Mouse (Mus musculus) forebrain, embryonic 11.5 days (tissue): ENCODE data around the gene Cd300lg. TPM values are rescaled to one million over a fixed set of nuclear protein-coding genes. Genes with fewer than 3 reads are reported as not detected.

Experiments
- ATAC-seq: fragments of 200-750 bp; cut with Nextera tagmentation; replicated peaks from 2 replicates; pipeline ENCODE4 v1.8.0; 2017; ENCODE audit warnings: moderate TSS enrichment; ENCODE audit not compliant: low FRiP score
- DNase-seq: peaks from one replicate; pipeline ENCODE4 v3.0.0-alpha.2; 2017; ENCODE audit warnings: low spot score
- H3K27ac ChIP-seq: fragments of 300-500 bp; sonication (generic); 2 replicates; pipeline ENCODE4 v1.5.1; 2014; ENCODE audit warnings: low read depth, low read length
- H3K27me3 ChIP-seq: fragments of 300-500 bp; sonication (generic); 2 replicates; pipeline ENCODE4 v1.6.1; 2014; ENCODE audit warnings: mild to moderate bottlenecking, low read length, mixed read lengths; ENCODE audit not compliant: control insufficient read depth, insufficient read depth
- H3K36me3 ChIP-seq: fragments of 300-500 bp; sonication (generic); 2 replicates; pipeline ENCODE4 v1.6.1; 2014; ENCODE audit warnings: mild to moderate bottlenecking, low read length, moderate library complexity, mixed read lengths; ENCODE audit not compliant: control insufficient read depth, insufficient read depth
- H3K4me1 ChIP-seq: fragments of 300-500 bp; sonication (generic); replicated peaks from 2 replicates; pipeline ENCODE4 v1.6.1; 2014; ENCODE audit warnings: low read length, mixed read lengths; ENCODE audit not compliant: control insufficient read depth, insufficient read depth
- H3K4me2 ChIP-seq: fragments of 300-500 bp; sonication (generic); 2 replicates; pipeline ENCODE4 v1.6.1; 2014; ENCODE audit warnings: low read depth, mild to moderate bottlenecking, low read length, moderate library complexity, mixed read lengths; ENCODE audit not compliant: severe bottlenecking
- H3K4me3 ChIP-seq: fragments of 300-500 bp; sonication (generic); 2 replicates; pipeline ENCODE4 v1.5.1; 2014; ENCODE audit warnings: low read depth, low read length
- H3K9ac ChIP-seq: fragments of 300-500 bp; sonication (generic); 2 replicates; pipeline ENCODE4 v1.6.1; 2014; ENCODE audit warnings: low read length
- H3K9me3 ChIP-seq: fragments of 300-500 bp; sonication (generic); 2 replicates; pipeline ENCODE4 v1.6.1; 2016; ENCODE audit warnings: low read length, mixed read lengths; ENCODE audit not compliant: control insufficient read depth
- WGBS: fragments of 180-500 bp; shearing (Covaris S2); extraction: QIAGEN DNeasy Blood & Tissue Kit; methylation state at CpG from one replicate; pipeline ENCODE4 v1.1.7; 2014; 5-methylcytosine and 5-hydroxymethylcytosine counted together
- polyA plus RNA-seq: library from polyadenylated mRNA; unstranded; fragments of >200 nt; fragmentation: Nextera tagmentation; extraction: Ambion mirVana; gene quantifications from 2 replicates; pipeline ENCODE4 v1.2.1, GENCODE M21; 2014

Gene Cd300lg
- polyA plus RNA-seq, 1 experiment from 2014 or later, result 0.20 TPM

GRCm38 (mm10) chr11:102039487-102040137 is 1.7 kb upstream of the Cd300lg start:
- ATAC-seq (no peak), DNase-seq (no peak)
- no peaks in the 10 kb centered on the region for H3K27me3 ChIP-seq
- H3K9ac ChIP-seq, result no peak overlapping the region
- H3K36me3 ChIP-seq, result no peaks in the 10 kb centered on the region
- H3K9me3 ChIP-seq, result no peaks in the 10 kb centered on the region
- H3K27ac ChIP-seq, result no peak overlapping the region
- WGBS, result 68% methylated on average over 13 of the region's 13 CpGs
- no peak overlapping the region for H3K4me3 ChIP-seq
- no peaks in the 10 kb centered on the region for H3K4me1 ChIP-seq
- no peak overlapping the region for H3K4me2 ChIP-seq

GRCm38 (mm10) chr11:102040138-102040524 is 1.2 kb upstream of the Cd300lg start:
- H3K4me2 ChIP-seq, result no peak overlapping the region

GRCm38 (mm10) chr11:102040646-102041045 is 663 bp upstream of the Cd300lg start:
- Histone ChIP-seq H3K4me1 (no peaks in the 10 kb centered on the region), H3K4me3 (no peak overlapping the region), H3K9ac (no peak overlapping the region), H3K9me3 (peaks cover 4% of the 10 kb centered on the region), H3K27ac (no peak overlapping the region), H3K4me2 (no peak overlapping the region), H3K27me3 (no peaks in the 10 kb centered on the region), H3K36me3 (no peaks in the 10 kb centered on the region)
- DNase-seq (no peak), ATAC-seq (no peak)
- WGBS, result 72% methylated on average over 4 of the region's 4 CpGs

More at GRCm38 (mm10) chr11:102040138-102040524, 1.2 kb upstream of the Cd300lg start:
- DNase-seq (peak; percentile 93), ATAC-seq (peak; percentile 61)
- H3K9me3 ChIP-seq, result no peaks in the 10 kb centered on the region; the same call in 1 of the 2 replicates
- under 1% methylated on average over 9 of the region's 9 CpGs for WGBS
- no peaks in the 10 kb centered on the region for H3K27me3 ChIP-seq
- no peaks in the 10 kb centered on the region for H3K36me3 ChIP-seq
- H3K9ac ChIP-seq, result no peak overlapping the region
- no peak overlapping the region for H3K4me3 ChIP-seq
- no peaks in the 10 kb centered on the region for H3K4me1 ChIP-seq
- no peak overlapping the region for H3K27ac ChIP-seq

GRCm38 (mm10) chr11:102042971-102043370 is 1.7 kb downstream of the Cd300lg start:
- peaks cover 7% of the 10 kb centered on the region for H3K9me3 ChIP-seq
- 92% methylated on average over 13 of the region's 14 CpGs for WGBS
- no peak for DNase-seq
- H3K27me3 ChIP-seq, result no peaks in the 10 kb centered on the region
- H3K36me3 ChIP-seq, result no peaks in the 10 kb centered on the region
- no peak overlapping the region for H3K27ac ChIP-seq
- ATAC-seq, result no peak
- H3K4me3 ChIP-seq, result no peak overlapping the region
- no peak overlapping the region for H3K4me2 ChIP-seq
- no peak overlapping the region for H3K9ac ChIP-seq
- no peaks in the 10 kb centered on the region for H3K4me1 ChIP-seq

GRCm38 (mm10) chr11:102043381-102043780 is 2.1 kb downstream of the Cd300lg start:
- H3K27ac ChIP-seq, result no peak overlapping the region
- no peak overlapping the region for H3K4me3 ChIP-seq
- H3K4me2 ChIP-seq, result no peak overlapping the region
- no peak overlapping the region for H3K9ac ChIP-seq
- H3K4me1 ChIP-seq, result no peaks in the 10 kb centered on the region
- 84% methylated on average over 6 of the region's 6 CpGs for WGBS
- peaks cover 7% of the 10 kb centered on the region for H3K9me3 ChIP-seq
- ATAC-seq (no peak), DNase-seq (no peak)
- no peaks in the 10 kb centered on the region for H3K27me3 ChIP-seq
- no peaks in the 10 kb centered on the region for H3K36me3 ChIP-seq

GRCm38 (mm10) chr11:102044691-102045212 is 3.4 kb downstream of the Cd300lg start:
- Histone ChIP-seq H3K4me1 (no peaks in the 10 kb centered on the region), H3K27me3 (no peaks in the 10 kb centered on the region), H3K9me3 (peaks cover 7% of the 10 kb centered on the region), H3K27ac (no peak overlapping the region), H3K36me3 (no peaks in the 10 kb centered on the region), H3K4me2 (no peak overlapping the region), H3K9ac (no peak overlapping the region), H3K4me3 (no peak overlapping the region)
- 86% methylated on average over 7 of the region's 7 CpGs for WGBS
- DNase-seq, result no peak
- ATAC-seq, result no peak

- no peak for DNase-seq
- Histone ChIP-seq H3K27me3 (no peaks in the 10 kb centered on the region), H3K4me3 (no peak overlapping the region), H3K36me3 (no peaks in the 10 kb centered on the region), H3K9ac (no peak overlapping the region), H3K9me3 (peaks cover 7% of the 10 kb centered on the region), H3K4me1 (no peaks in the 10 kb centered on the region), H3K27ac (no peak overlapping the region), H3K4me2 (no peak overlapping the region)
- WGBS, result 86% methylated on average over 9 of the region's 9 CpGs
- ATAC-seq, result no peak
These were observed 5.3 kb downstream of the Cd300lg start for GRCm38 (mm10) chr11:102046607-102047006.

- H3K36me3 ChIP-seq, result no peaks in the 10 kb centered on the region
- no peak for ATAC-seq
- WGBS, result 61% methylated on average over 14 of the region's 14 CpGs
- DNase-seq, result no peak
- H3K4me1 ChIP-seq, result no peaks in the 10 kb centered on the region
- no peak overlapping the region for H3K27ac ChIP-seq
- H3K9ac ChIP-seq, result no peak overlapping the region
- peaks cover 7% of the 10 kb centered on the region for H3K9me3 ChIP-seq
- no peak overlapping the region for H3K4me3 ChIP-seq
- H3K27me3 ChIP-seq, result no peaks in the 10 kb centered on the region
- no peak overlapping the region for H3K4me2 ChIP-seq
These were observed 8.7 kb downstream of the Cd300lg start for GRCm38 (mm10) chr11:102049875-102050482.

- no peak overlapping the region for H3K9ac ChIP-seq
- DNase-seq (no peak), ATAC-seq (no peak)
- H3K4me3 ChIP-seq, result no peak overlapping the region
- no peaks in the 10 kb centered on the region for H3K27me3 ChIP-seq
- no peaks in the 10 kb centered on the region for H3K9me3 ChIP-seq
- no peak overlapping the region for H3K4me2 ChIP-seq
- H3K27ac ChIP-seq, result no peak overlapping the region
- no peaks in the 10 kb centered on the region for H3K36me3 ChIP-seq
- 74% methylated on average over 4 of the region's 4 CpGs for WGBS
- H3K4me1 ChIP-seq, result no peaks in the 10 kb centered on the region
These were observed 10.2 kb downstream of the Cd300lg start for GRCm38 (mm10) chr11:102051541-102051940.
